Mouse (Mus musculus): Measurements from ENCODE around the gene 4930435E12Rik.
A peak's percentile ranks its signal among the peaks of the same experiment; 100 is the strongest.
"Not testable (repeated sequence)": the region's sequence is repeated elsewhere in the genome, so short reads cannot be mapped to it uniquely, and the experiment has no call there.

The 4930435E12Rik gene

GRCm38 (mm10) chr16:38828649-38829048, at the start of gene 4930435E12Rik:
Gene 4930435E12Rik, minus strand, starts transcription at chr16:38828749.
- no peak for DNase-seq

GRCm38 (mm10) chr16:38874481-38874880, 45.9 kb upstream of the 4930435E12Rik start:
- no peak for DNase-seq

GRCm38 (mm10) chr16:38873231-38873630, 44.7 kb upstream of the 4930435E12Rik start:
- DNase-seq: no peak

GRCm38 (mm10) chr16:38864358-38864757, 35.8 kb upstream of the 4930435E12Rik start:
- DNase-seq: no peak

- no peak for DNase-seq
Measured at GRCm38 (mm10) chr16:38860548-38860947, 32.0 kb upstream of the 4930435E12Rik start.

GRCm38 (mm10) chr16:38858120-38858749, 29.7 kb upstream of the 4930435E12Rik start:
- DNase-seq: no peak

- peak; percentile 41 to 42 for DNase-seq
Measured at GRCm38 (mm10) chr16:38812521-38812920, 16.0 kb downstream of the 4930435E12Rik start.

- DNase-seq: no peak
Measured at GRCm38 (mm10) chr16:38810196-38810595, 18.4 kb downstream of the 4930435E12Rik start.

GRCm38 (mm10) chr16:38807796-38808195, 20.8 kb downstream of the 4930435E12Rik start:
- not testable (repeated sequence) for DNase-seq

- DNase-seq: peak in 1 of 2 experiments; percentile 9
Measured at GRCm38 (mm10) chr16:38800091-38800490, 28.5 kb downstream of the 4930435E12Rik start, which contains the start of gene Upk1b. Gene Upk1b, minus strand, starts transcription at chr16:38800328.

GRCm38 (mm10) chr16:38798957-38799450, 29.5 kb downstream of the 4930435E12Rik start:
- no peak for DNase-seq

- DNase-seq: no peak
Measured at GRCm38 (mm10) chr16:38793120-38793519, 35.4 kb downstream of the 4930435E12Rik start.

GRCm38 (mm10) chr16:38789966-38790365, 38.6 kb downstream of the 4930435E12Rik start:
- no peak for DNase-seq

- no peak for DNase-seq
Measured at GRCm38 (mm10) chr16:38789016-38789415, 39.5 kb downstream of the 4930435E12Rik start.

- DNase-seq: no peak
Measured at GRCm38 (mm10) chr16:38785301-38785700, 43.2 kb downstream of the 4930435E12Rik start.

- DNase-seq: no peak
Measured at GRCm38 (mm10) chr16:38782524-38783067, 46.0 kb downstream of the 4930435E12Rik start.

- DNase-seq: no peak
Measured at GRCm38 (mm10) chr16:38781946-38782345, 46.6 kb downstream of the 4930435E12Rik start.

- DNase-seq: no peak
Measured at GRCm38 (mm10) chr16:38780960-38781572, 47.5 kb downstream of the 4930435E12Rik start.

- no peak for DNase-seq
Measured at GRCm38 (mm10) chr16:38776342-38776741, 52.2 kb downstream of the 4930435E12Rik start.

- no peak for DNase-seq
Measured at GRCm38 (mm10) chr16:38774964-38775746, 53.4 kb downstream of the 4930435E12Rik start.

- no peak for DNase-seq
Measured at GRCm38 (mm10) chr16:38772906-38773496, 55.5 kb downstream of the 4930435E12Rik start.

GRCm38 (mm10) chr16:38771145-38771544, 57.4 kb downstream of the 4930435E12Rik start:
- no peak for DNase-seq

- DNase-seq: no peak
Measured at GRCm38 (mm10) chr16:38769529-38769928, 59.0 kb downstream of the 4930435E12Rik start.
